Mouse (Mus musculus) bone marrow macrophage, adult 2 months (primary cell): Measurements from ENCODE around the gene Cadm4. TPM values are rescaled to one million over a fixed set of nuclear protein-coding genes. Genes with fewer than 3 reads are reported as not detected.

Experiments used
- H3K27ac ChIP-seq: 2 replicates; pipeline ENCODE4 v1.5.1; 2012; ENCODE audit warnings: low read depth, low read length; ENCODE audit not compliant: insufficient read depth
- H3K4me1 ChIP-seq: 2 replicates; pipeline ENCODE4 v1.6.1; 2012; ENCODE audit warnings: low read length; ENCODE audit not compliant: control insufficient read depth, insufficient read depth
- H3K4me3 ChIP-seq: 2 replicates; pipeline ENCODE4 v1.5.1; 2012; ENCODE audit warnings: mild to moderate bottlenecking, low read length, moderate library complexity; ENCODE audit not compliant: insufficient read depth
- CTCF ChIP-seq: IDR thresholded peaks from 2 replicates; pipeline ENCODE4 v1.5.1; 2012; ENCODE audit warnings: low read depth, mild to moderate bottlenecking, low read length, moderate library complexity
- POLR2A ChIP-seq: IDR thresholded peaks from 2 replicates; pipeline ENCODE4 v1.6.1; 2012; ENCODE audit warnings: mild to moderate bottlenecking, low read depth, low read length, borderline replicate concordance
- polyA plus RNA-seq: library from polyadenylated mRNA; stranded (reverse); fragments of >200 nt; gene quantifications from 2 replicates; pipeline ENCODE4 v1.2.4, GENCODE M21; 2012; ENCODE audit not compliant: missing spikeins, insufficient read depth, insufficient read length

Cadm4 gene
- polyA plus RNA-seq, 1 experiment, result not detected

GRCm38 (mm10) chr7:24539686-24540085 is 57.9 kb downstream of the Cadm4 start:
- Histone ChIP-seq H3K27ac (no peak overlapping the region), H3K4me3 (no peak overlapping the region), H3K4me1 (peaks cover 5% of the 10 kb centered on the region)
- TF ChIP-seq CTCF (no peak), POLR2A (no peak)

GRCm38 (mm10) chr7:24544506-24544905 is 62.7 kb downstream of the Cadm4 start:
- H3K4me3 ChIP-seq, result no peak overlapping the region
- no peak for TF ChIP-seq CTCF
- TF ChIP-seq POLR2A, result no peak
- H3K4me1 ChIP-seq, result peaks cover 13% of the 10 kb centered on the region
- H3K27ac ChIP-seq, result no peak overlapping the region

GRCm38 (mm10) chr7:24546068-24546614 is 64.3 kb downstream of the Cadm4 start, which contains the start of the genes Pinlyp and Xrcc1:
Pinlyp (minus strand) TSS chr7:24546118.
Xrcc1 (plus strand) TSS chr7:24546289.
- Histone ChIP-seq H3K4me3 (peak within 1 kb of the TSS; percentile 94), H3K27ac (peak within 1 kb of the TSS; percentile 64), H3K4me1 (peaks cover 15% of the 10 kb centered on the region)
- TF ChIP-seq CTCF (no peak), POLR2A (no peak)

- TF ChIP-seq CTCF (no peak), POLR2A (no peak)
- Histone ChIP-seq H3K4me1 (peaks cover 21% of the 10 kb centered on the region), H3K4me3 (peak overlapping the region; percentile 94), H3K27ac (peak overlapping the region; percentile 64)
Measured at GRCm38 (mm10) chr7:24546634-24547389, 65.0 kb downstream of the Cadm4 start.

- no peak for TF ChIP-seq CTCF
- TF ChIP-seq POLR2A, result no peak
- Histone ChIP-seq H3K27ac (no peak overlapping the region), H3K4me3 (peak overlapping the region; percentile 94), H3K4me1 (peaks cover 29% of the 10 kb centered on the region)
Measured at GRCm38 (mm10) chr7:24547534-24548036, 65.8 kb downstream of the Cadm4 start.

GRCm38 (mm10) chr7:24551985-24552759 is 70.3 kb downstream of the Cadm4 start:
- Histone ChIP-seq H3K4me1 (peaks cover 22% of the 10 kb centered on the region), H3K27ac (peak overlapping the region; percentile 50), H3K4me3 (no peak overlapping the region)
- TF ChIP-seq CTCF, result no peak
- TF ChIP-seq POLR2A, result no peak

Other genes starting within 250 kb of the Cadm4 start
- gene Zfp109, start 244.5 kb upstream of the Cadm4 start, polyA plus RNA-seq, result 2.5 and 3.1 TPM in 2 replicates
- gene Zfp108, start 227.2 kb upstream of the Cadm4 start, polyA plus RNA-seq, result 1.9 TPM in 2 replicates
- gene Zfp93, start 211.6 kb upstream of the Cadm4 start, polyA plus RNA-seq, result 1.1 and 1.2 TPM in 2 replicates
- gene Zfp61, start 180.8 kb upstream of the Cadm4 start, polyA plus RNA-seq, result 10.0 and 11.3 TPM in 2 replicates
- 3.5 and 5.3 TPM in 2 replicates for gene Zfp94, start 165.4 kb upstream of the Cadm4 start, polyA plus RNA-seq
- gene Tescl, start 148.1 kb upstream of the Cadm4 start, polyA plus RNA-seq, result not detected in 2 replicates
- gene Lypd5, start 132.8 kb upstream of the Cadm4 start, polyA plus RNA-seq, result not detected in 2 replicates
- gene Kcnn4, start 111.8 kb upstream of the Cadm4 start, polyA plus RNA-seq, result 50.1 and 51.4 TPM in 2 replicates
- 35.8 and 36.5 TPM in 2 replicates for gene Smg9, start 82.4 kb upstream of the Cadm4 start, polyA plus RNA-seq
- gene Irgc1, start 29.7 kb upstream of the Cadm4 start, polyA plus RNA-seq, result not detected in 2 replicates
- 24.8 and 27.5 TPM in 2 replicates for gene Plaur, start 19.5 kb upstream of the Cadm4 start, polyA plus RNA-seq
- gene Zfp428, start 25.0 kb downstream of the Cadm4 start, polyA plus RNA-seq, result 0.69 TPM in 1 of 2 replicates, not detected in the other
- gene AC161166.1, start 30.4 kb downstream of the Cadm4 start, polyA plus RNA-seq, result not detected in 2 replicates
- gene Irgq, start 48.7 kb downstream of the Cadm4 start, polyA plus RNA-seq, result 6.6 and 8.5 TPM in 2 replicates
- gene Pinlyp, start 64.1 kb downstream of the Cadm4 start, polyA plus RNA-seq, result not detected in 2 replicates
- 54.6 and 58.7 TPM in 2 replicates for gene Xrcc1, start 64.3 kb downstream of the Cadm4 start, polyA plus RNA-seq
- 18.2 and 18.5 TPM in 2 replicates for gene Ethe1, start 105.5 kb downstream of the Cadm4 start, polyA plus RNA-seq
- not detected in 2 replicates for gene Zfp575, start 105.6 kb downstream of the Cadm4 start, polyA plus RNA-seq
- gene Phldb3, start 128.7 kb downstream of the Cadm4 start, polyA plus RNA-seq, result 7.2 and 7.6 TPM in 2 replicates
- gene Lypd3, start 154.5 kb downstream of the Cadm4 start, polyA plus RNA-seq, result not detected in 2 replicates
- gene Tex101, start 194.7 kb downstream of the Cadm4 start, polyA plus RNA-seq, result not detected in 2 replicates
- gene BC049730, start 227.2 kb downstream of the Cadm4 start, polyA plus RNA-seq, result not detected in 2 replicates
- not detected in 2 replicates for gene Gm4763, start 244.9 kb downstream of the Cadm4 start, polyA plus RNA-seq